ENCODE assay signal across 26 mouse cellular contexts in genomic region chr14:100351004-100351403, GRCm38 (mm10).
"Had no signal": no experiment of that assay in that cellular context is flagged by ENCODE, and none has a peak within 500 bp of the region (broad histone marks: within the 10 kb centered on the region; RNA-seq: fewer than 3 reads in every experiment).

No protein-coding gene starts in this region.

- H3K27ac ChIP-seq: gastrocnemius, adult 2 months; heart, adult 2 months; heart, embryonic 13.5 days; heart, embryonic 15.5 days; hindbrain, embryonic 13.5 days; hindbrain, embryonic 15.5 days; hindbrain, postnatal 0 days; kidney, embryonic 15.5 days; kidney, postnatal 0 days; limb, embryonic 13.5 days; limb, embryonic 15.5 days; liver, embryonic 12.5 days had no signal

- H3K27me3 ChIP-seq: heart, embryonic 13.5 days; heart, embryonic 15.5 days; hindbrain, embryonic 13.5 days; hindbrain, embryonic 15.5 days; kidney, embryonic 15.5 days; limb, embryonic 13.5 days; limb, embryonic 15.5 days; liver, embryonic 12.5 days had no signal

- H3K9ac ChIP-seq: heart, embryonic 13.5 days; heart, embryonic 15.5 days; hindbrain, embryonic 13.5 days; hindbrain, embryonic 15.5 days; kidney, embryonic 15.5 days; limb, embryonic 13.5 days; limb, embryonic 15.5 days; liver, embryonic 12.5 days had no signal

- ATAC-seq: hindbrain, postnatal 0 days; intestine, embryonic 16.5 days; liver, embryonic 12.5 days had no signal

- H3K4me3 ChIP-seq: gastrocnemius, adult 2 months; heart, adult 2 months; heart, embryonic 13.5 days; heart, embryonic 15.5 days; hindbrain, embryonic 13.5 days; hindbrain, embryonic 15.5 days; kidney, embryonic 15.5 days; limb, embryonic 13.5 days; limb, embryonic 15.5 days; liver, embryonic 12.5 days had no signal

- H3K9me3 ChIP-seq: heart, embryonic 13.5 days; heart, embryonic 15.5 days; hindbrain, embryonic 13.5 days; hindbrain, embryonic 15.5 days; kidney, embryonic 15.5 days; limb, embryonic 13.5 days; limb, embryonic 15.5 days; liver, embryonic 12.5 days had no signal

- DNase-seq: gastrocnemius, adult 2 months; gastrocnemius, postnatal 10 days; gastrocnemius, postnatal 36 days; heart, adult 11 months; heart, adult 2 months; heart, postnatal 14 days; heart, postnatal 36 days; kidney, adult 11 months; kidney, adult 2 months; kidney, adult 9 months; kidney, postnatal 14 days; kidney, postnatal 36 days; layer of hippocampus, adult 9-11 months; layer of hippocampus, postnatal 36 days; left cerebral cortex, postnatal 4 days had no signal

- H3K36me3 ChIP-seq: heart, embryonic 13.5 days; heart, embryonic 15.5 days; hindbrain, embryonic 13.5 days; hindbrain, embryonic 15.5 days; kidney, embryonic 15.5 days; limb, embryonic 13.5 days; limb, embryonic 15.5 days; liver, embryonic 12.5 days had no signal

- H3K4me1 ChIP-seq: heart, embryonic 13.5 days; heart, embryonic 15.5 days; hindbrain, embryonic 13.5 days; hindbrain, embryonic 15.5 days; liver, embryonic 12.5 days had no signal
